Mouse (Mus musculus): ENCODE measurements around the gene Tef.
A peak's percentile ranks its signal among the peaks of the same experiment; 100 is the strongest.

The Tef gene

DNA sequence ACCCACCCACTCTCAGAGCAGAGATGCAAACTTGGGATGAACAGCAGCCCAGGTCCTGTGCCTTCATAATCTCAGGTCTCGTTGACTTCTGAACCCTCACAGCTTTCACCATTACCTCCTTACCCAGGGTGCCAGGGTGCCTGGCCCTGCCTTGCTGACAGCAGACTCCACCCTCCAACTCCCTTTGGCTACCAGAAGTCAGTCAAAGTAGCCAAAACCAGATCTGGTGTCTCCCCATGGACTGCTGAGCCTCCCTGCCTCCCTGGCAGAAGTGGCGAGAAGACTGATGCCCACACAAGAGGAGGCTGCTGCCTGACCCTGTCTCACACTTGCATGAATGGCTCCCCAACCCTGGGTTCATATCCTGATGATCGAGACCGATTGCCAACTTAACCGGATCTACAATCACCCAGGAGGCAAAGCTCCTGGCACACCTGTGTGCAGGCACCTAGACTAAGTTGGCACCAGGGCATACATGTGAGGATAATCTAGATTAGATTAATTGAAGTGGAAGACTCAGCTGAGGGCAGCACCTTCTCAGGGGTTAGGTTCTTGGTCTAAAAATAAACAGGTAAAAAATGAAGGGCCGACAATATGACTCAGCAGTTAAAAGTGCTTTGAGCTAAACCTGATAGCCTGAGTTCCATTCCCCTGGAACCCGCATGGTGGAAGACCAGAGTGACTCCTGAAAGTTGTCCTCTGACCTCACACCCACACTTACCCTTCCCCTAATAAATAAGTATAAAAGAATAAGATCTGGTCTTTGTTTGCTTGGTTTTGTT is 26.4 kb downstream of the Tef start:
- DNase-seq (ENCODE audit: low spot score in 2 of 2): no peak

DNA sequence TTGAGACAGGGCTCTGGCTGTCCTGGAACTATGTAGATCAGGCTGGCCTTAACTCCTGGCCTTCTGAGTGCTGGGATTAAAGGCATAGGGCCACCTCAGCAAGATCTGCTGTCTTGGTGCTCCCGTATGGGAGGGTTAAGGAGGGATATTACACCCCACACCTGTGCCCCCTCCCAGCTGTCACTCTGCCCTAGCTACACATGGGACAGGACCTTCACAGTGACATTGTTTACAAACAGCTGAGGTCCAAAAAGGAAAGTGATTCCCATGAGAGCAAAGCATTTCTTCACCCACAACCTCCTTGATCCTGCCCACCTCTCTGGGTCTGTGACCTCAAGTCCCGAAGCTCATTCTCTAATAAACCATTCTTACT is 27.0 kb downstream of the Tef start:
- no peak for DNase-seq (ENCODE audit: low spot score in 2 of 2)

DNA sequence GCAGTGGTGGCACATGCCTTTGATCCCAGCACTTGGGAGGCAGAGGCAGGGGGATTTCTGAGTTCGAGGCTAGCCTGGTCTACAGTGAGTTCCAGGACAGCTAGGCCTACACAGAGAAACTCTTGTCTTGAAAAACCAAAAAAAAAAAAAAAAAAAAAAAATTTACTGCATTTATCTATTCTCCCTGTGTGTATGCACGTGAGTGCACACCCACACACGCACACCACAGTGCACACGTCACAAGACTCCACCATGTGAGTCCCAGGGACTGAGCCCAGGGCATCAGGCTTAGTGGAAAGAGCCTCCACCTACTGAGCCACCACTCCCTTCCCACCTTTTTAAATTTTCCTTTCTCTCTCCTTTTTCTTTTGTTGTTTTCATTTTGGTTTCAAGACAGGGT is 28.3 kb downstream of the Tef start:
- DNase-seq (ENCODE audit: low spot score in 2 of 2): no peak

DNA sequence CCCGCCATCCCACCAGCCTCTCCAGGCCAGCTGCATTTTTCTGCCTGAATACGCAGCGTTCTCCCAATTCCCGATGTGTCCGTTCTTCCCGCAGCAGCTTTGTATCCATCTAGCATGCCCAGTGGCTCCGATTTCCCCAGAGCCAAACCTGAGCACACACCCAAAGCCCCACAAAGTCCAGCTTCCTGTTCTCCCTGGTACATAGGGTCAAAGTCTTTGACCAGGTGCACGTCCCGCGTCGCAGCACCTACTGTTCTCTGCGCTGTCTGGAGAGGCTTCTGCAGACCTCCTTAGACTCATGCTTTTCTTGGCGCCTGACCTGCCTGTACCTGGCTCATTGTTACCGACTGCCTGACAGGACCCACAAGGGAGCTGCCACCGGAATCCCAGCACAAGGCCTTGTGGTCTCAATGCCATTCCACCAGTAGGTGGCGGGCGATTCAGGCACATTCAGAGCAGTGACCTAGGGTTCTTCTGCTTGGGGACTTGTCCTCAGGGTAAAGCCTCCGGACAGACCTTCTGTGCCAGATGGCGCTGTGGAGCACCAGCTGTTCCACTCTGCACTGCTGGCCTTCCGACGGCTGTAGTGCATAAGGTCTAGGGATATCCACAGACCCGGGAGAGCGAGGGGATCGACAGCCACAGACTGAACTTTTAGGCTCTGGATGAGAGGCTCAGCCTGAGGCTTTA is 29.1 kb downstream of the Tef start:
- DNase-seq (ENCODE audit: low spot score in 2 of 2): peak; percentile 71 to 85

DNA sequence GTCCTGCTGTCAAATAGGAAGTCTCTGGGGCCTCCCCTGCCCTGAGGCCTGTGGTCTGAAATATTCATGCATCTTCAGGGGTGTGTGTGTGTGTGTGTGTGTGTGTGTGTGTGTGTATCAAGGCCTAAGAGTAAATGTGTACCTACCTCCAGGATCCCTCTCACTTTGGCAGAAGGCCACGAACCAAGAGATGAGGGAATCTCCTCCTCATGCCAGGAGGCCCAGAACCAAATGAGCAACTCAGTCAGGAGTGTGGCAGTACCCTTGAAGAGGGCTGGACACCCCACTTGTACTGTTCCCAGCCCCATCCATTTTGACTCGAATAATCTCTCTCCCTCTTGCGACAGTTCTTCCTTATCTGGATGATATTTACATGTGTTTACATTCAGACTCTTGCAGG is 30.0 kb downstream of the Tef start:
- DNase-seq (ENCODE audit: low spot score in 2 of 2): no peak

DNA sequence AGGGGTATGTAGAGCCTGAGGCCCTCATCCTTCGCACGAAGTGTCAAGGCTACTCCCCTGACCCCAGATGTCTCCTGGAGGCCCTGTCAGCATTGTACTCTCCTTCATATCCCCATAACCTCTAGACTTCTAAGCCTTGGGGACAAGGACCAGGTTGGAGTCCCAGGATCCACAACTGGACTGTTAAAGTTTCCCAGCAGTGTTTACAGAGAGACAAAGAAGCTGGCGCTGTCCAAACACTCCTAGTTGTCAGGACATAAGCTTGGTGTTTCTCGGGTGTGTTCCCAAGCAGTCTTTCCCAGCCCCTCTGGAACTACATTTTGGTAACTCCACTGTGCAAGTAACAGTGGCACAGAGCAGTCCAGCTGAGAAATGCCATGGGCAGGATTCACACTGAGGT is 31.3 kb downstream of the Tef start:
- DNase-seq (ENCODE audit: low spot score in 2 of 2): no peak

DNA sequence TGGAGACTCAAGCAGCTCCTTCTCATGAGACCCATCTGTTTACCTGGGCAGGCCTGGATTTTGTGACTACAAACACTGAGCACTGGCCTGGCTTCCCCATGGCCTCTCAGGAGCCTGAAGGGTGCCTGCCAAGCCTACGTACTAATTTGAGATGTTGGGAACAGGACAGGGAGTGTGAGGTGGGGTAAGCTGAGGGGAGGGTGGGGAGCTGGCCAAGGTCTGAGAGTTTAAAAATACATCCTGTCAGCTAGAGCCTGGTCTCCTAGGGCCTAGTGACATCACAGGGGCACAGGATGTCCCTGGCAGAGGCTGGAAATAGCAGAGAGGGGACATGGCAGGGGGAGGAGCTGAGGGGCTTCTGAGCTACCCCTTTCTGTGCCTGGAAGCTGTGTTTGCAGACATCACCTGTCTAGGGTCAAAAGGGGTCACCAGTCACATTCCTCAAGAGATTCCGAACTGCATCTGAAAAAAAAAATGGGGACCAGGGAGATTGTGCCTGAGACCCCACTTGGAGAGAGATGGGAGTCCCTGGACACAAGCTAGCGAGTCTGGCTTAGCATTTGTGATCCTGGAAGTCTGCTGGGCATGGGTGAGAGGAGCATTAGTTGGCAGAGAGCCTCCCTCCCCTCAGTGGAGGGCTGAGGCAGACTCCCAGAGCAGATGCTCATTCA is 32.1 kb downstream of the Tef start:
- DNase-seq (ENCODE audit: low spot score in 2 of 2): no peak

DNA sequence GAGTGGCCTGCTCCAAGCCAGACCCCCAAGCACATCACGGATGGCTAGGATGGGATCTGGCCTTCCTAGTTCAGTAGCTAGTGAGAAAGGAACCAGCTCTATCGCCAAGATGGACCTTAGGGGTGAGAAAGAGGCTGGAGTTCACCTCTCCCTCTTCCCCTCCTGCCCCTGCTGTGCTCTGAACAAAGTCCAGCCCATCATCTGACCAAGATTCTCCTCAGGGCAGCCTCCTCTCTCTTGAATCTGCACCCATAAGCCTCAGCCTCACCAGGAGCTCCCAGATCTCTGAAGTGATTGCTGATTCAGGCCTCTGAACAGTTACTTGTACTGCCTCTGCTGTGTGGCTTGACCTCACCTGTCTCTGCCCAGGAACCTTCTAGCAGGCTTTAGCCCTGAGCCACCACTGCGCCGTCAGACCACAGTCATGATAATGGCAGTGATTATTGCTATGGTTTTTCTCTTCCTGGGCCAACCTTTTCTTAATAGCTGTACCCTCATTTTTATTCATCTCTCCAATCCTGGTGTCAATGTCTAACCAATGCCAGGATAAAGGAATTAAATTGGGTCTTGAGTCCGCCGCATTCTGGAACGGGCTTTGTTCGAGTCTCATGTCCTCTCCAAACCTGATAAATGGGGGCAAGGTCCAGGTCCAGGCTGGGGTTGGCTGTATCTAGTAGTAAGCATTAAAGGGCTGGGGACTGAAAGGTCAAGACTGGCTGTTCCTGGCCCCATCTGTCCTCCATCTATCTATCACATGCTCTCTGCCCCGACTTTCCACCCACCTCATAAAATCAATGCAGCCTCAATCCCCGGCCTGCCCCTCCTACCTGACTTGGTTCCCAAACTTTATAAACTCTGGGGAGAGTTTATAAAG is 33.0 kb downstream of the Tef start:
- DNase-seq (ENCODE audit: low spot score in 2 of 2): no peak

DNA sequence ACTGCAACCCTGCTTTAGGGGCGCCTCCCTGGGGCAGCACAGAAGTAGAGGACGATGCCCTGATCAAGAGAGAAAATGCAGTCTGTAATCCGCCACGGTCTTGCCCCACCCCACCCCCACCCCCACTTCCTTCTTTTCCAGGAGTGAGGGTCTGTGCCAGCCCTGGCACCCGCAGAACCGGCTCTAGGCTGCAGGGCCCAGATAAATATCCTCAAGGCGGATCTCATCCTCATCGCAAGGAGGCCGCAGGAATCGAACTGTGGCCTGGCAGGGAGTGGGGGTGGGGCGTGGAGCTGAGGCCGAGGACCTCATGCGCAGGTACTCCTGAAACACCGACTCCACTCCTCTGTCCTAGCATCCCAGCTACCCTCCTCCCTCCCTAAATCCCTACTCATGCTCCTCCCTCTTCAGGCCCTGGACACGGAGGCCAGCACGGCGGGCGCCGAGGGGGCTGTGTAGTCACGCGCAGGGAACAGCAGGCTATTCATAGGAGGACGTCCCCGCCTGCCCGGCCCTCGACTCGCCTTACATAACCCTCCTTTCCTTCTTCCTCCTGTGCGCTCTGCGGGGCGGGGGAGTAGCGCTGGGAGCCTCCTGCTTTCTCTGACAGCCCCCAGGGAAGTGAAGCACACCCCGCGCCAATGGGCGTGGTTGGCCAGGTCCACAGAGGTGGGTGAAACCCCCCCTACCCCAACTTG is 34.1 kb downstream of the Tef start:
- peak; percentile 75 to 90 for DNase-seq (ENCODE audit: low spot score in 2 of 2)

DNA sequence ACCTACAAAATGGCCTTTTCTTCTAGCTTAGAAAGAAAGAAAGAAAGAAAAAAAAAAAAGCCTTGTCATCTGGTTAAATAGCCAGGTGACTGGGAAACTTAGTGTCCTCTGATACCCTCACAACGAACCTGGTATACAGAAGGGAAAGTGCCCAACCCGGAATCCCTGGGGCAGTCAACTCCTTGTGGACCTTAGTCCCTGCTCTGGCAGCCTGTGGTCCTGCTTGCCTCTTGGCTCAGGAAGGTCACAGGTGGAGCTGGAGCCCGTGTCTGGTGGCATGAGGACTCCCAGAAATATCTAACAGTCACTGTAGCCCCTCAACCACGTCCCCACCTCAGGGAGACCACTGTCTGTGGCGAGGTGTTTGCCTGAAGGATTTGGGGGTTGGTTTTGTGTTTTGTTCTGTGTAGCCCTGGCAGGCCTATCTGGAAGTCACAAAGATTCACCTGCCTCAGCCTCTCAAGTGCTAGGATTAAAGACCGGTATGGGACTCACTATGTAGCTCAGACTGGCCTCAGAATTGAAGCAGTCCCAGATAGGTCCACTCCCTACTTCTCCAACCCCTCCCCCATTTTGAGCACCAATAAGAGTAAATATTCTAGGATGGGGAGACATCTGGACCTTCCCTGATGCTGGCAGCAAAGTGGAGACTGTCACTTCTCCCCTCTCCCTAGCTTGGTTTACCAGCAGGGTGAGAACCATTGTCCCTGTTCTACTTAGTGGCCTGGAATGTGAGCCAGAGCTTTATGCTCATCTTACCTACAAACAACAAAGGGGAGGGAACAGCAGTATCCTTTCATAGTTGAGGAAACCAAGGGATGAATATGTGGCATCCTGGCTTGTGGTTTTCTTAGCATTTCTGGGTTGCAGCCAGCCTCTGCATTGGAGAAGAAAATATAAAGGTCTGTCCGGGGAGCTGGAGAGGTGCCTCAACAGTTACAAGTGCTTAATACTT is 35.0 kb downstream of the Tef start:
- DNase-seq (ENCODE audit: low spot score in 2 of 2): no peak

DNA sequence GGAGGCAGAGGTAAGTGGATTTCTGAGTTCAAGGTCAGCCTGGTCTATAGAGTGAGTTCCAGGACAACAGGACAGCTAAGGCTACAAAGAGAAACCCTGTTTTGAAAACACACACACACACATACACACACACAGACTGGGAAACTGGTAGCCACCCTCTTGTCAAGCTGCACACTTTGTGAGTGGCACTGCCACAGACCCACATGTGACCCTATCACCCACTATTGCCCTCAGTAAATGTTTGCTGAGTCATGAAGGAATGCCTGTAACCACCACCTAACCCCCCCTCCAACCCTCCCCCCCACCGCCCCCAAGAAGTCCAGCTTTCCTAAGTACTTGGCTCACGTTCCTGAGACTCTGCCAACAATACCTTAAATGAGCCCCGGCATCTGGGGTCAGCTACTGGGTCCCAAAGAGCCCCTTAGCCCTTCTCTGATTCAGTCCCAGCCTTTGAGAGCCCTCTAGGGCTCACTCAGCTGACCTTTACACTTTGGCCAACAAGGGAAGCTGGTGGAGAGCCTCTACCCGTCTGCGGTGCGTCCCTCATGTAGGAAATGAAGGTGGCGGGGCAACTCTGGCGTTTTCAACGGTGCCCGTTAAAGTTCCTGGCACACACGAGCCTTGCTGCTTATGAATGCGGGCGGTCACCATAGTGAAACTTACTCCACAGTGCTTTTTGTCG is 36.5 kb downstream of the Tef start:
- no peak for DNase-seq (ENCODE audit: low spot score in 2 of 2)

DNA sequence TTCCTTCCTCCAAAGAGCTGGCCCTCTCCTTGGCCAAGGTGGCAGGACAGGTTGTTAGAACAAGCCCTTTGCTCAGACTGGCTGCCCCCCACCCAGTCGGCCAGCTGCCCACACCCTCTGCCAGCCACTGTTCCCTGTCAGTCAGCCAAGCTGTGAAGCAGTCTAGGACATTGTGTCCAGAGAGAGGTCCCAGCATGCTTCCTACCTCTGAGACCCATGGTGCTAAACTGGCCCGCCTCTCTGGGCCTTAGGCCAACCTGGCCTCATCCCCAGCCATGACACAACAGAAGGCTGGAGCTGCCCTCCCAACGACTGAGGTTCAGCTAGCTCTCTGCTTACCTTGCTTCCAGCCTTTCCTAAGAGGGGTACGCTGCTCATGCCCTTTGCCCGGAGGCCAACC is 37.4 kb downstream of the Tef start:
- DNase-seq (ENCODE audit: low spot score in 2 of 2): peak; percentile 58 to 77

DNA sequence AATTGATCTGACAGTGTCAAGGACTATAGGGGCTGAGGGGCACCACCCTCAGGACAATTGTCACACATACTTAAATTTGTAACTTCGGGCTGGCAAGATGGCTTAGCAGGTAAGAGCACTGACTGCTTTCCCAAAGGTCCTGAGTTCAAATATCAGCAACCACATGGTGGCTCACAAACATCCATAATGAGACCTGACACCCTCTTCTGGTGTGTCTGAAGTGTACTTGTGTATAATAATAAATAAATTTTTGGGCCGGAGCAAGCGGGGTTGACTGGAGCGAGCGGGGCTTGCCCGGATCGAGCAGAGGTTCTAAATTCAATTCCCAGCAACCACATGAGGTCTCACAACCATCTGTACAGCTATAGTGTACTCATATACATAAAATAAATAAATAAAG is 38.1 kb downstream of the Tef start:
- no peak for DNase-seq (ENCODE audit: low spot score in 2 of 2)

DNA sequence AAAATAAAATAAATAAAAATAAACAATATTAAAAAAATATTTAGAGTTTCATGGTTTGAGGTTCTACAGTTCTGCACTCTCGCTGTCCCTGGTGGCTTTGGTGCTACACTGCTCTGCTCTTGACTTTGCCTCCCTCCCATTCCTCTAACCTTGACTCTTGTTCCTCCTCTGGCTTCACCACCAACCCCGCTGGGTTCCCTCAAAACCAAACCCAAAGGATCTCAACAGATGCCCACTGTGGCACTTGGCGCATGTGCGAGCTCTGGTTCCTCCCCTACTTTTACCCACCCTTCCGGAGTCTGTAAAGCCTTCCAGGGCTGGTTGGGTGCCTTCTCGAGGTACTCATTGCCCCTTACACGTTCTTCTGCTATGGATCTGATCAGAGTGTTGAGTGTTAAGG is 40.1 kb downstream of the Tef start:
- no peak for DNase-seq (ENCODE audit: low spot score in 2 of 2)

DNA sequence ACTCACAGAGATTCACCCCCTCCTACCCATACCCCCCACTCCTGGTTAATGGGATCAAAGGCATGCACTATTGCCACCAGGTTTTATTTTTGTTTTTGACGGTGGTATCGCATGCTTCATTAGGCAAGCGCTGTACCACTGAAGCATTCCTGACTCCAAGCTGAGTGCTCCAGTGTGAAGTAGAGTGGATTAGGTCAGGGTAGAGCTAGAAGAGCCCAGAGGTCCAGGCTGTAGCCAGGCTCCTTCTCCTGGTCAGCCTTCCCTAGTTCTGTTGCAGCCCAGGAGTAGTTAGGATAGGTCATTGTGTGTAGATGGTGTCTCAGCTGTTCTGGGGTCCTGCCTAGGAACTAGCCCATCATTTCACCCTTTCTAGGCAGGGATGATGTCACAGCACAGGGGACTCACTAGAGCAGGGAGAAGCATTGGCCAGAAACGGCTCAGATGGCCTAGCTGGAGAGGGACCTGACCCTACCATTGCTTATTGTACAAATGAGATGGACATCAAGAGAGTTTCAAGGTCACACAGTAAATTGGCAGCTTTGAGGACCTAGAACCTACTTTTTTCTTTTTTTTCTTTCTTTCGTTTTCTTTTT is 42.9 kb downstream of the Tef start:
- no peak for DNase-seq (ENCODE audit: low spot score in 2 of 2)

DNA sequence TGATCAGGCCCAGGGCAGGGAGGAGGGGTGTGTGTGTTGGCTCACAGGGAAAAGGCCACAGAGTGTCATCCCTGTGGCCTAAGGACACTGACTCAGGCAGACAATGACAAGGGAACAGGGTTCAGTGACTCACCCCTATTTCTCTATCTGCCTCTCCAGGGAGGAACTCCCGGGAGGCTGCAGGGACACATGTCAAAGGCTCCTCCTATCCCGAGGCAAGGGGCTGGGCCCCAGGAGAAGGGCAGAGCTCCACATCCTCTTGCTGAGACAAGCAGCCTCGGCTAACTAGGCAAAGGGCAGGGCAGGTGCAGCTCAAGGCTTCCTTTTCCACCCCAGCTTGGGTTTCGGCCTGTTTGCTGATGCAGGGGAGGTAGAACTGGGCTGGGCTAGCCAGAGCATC is 43.5 kb downstream of the Tef start:
- DNase-seq (ENCODE audit: low spot score in 2 of 2): no peak

DNA sequence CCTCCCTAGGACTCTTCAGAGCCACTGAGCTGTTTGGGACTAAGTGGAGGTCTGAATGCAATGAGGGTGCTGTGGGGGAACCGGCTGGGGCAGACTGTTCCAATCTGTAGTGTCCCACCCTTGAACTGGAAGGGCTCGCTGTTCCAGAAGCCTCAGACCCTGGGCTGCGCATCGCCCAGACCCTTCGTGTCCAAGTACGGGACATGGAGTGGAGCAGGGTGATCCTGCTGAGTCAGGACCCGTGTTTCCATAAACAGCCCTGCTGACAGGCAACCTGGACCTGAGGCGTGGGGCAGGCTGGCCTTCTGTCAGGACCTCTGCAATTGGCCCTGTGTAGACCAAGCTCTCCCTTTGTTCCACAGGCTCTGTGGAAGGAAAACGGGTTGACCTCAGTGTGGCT is 44.5 kb downstream of the Tef start:
- no peak for DNase-seq (ENCODE audit: low spot score in 2 of 2)

DNA sequence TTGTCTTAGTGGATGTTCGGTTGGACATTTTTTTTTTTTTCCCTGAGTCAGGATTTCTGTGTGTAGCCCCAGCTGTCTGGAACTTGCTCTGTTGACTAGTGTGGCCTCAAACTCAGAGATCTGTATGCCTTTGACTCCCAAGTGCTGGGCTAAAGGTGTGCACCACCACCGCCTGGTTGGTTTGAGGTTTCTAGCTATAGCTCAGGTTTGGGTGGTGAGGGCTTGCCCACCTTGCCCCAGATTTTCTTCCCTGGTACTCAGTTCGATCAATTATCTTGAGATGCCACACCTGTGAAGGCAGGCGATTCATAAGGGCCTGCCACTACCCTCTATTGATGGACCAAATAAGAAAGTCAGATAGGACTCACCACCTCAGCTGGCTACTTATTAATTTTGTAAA is 44.9 kb downstream of the Tef start:
- no peak for DNase-seq (ENCODE audit: low spot score in 2 of 2)

DNA sequence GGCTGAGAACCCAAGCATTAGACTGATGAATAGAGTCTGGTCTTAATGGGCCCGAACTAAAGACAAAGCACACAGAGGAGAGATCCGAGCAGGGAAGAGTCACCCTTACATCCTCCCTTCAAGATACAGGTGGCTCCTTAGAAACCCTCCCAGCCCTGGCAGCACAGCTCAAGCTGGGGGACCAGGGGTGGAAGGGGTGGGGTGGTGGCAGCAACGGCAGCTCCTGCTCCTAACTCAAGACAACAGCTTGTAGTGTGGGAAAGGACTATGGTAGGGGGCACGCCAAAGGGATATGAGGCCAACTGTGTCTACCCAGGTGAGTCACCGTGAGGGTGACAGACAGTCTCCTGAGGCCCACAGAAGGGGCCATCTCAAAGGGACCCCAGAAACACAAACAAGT is 45.6 kb downstream of the Tef start:
- DNase-seq (ENCODE audit: low spot score in 2 of 2): no peak

Measured in frontal cortex, postnatal 10 days (tissue).